ENCODE assay signal across 12 mouse cellular contexts in genomic region chr11:100974381-100974970, GRCm38 (mm10). TPM values are rescaled to one million over a fixed set of nuclear protein-coding genes. Genes with fewer than 3 reads are reported as not detected.
DNase-seq lines count a peak whose midpoint lies in the region; ATAC-seq and TF ChIP-seq lines count a peak whose summit lies in the region.
"Had no signal": no experiment of that assay in that cellular context is flagged by ENCODE, and none has a peak within 500 bp of the region (broad histone marks: within the 10 kb centered on the region; RNA-seq: fewer than 3 reads in every experiment).

No protein-coding gene starts in this region.

- intact Hi-C loops in heart, adult 2 months (cut with DNase I): no loop called here

- H3K27ac ChIP-seq in heart, adult 2 months: no peak overlapping the region; the same call in 1 of the 2 replicates
- no peak overlapping the region for H3K27ac ChIP-seq in heart, embryonic 10.5 days
- H3K27ac ChIP-seq in forebrain, embryonic 13.5 days: no peak overlapping the region
- H3K27ac ChIP-seq: hindbrain, embryonic 15.5 days; limb, embryonic 15.5 days had no signal

- H3K27me3 ChIP-seq in heart, adult 2 months (ENCODE audit: control insufficient read depth, insufficient read depth, low read length): no peaks in the 10 kb centered on the region
- peaks cover 52% of the 10 kb centered on the region for H3K27me3 ChIP-seq in heart, embryonic 10.5 days (ENCODE audit: insufficient read depth, poor library complexity, severe bottlenecking)
- no peaks in the 10 kb centered on the region for H3K27me3 ChIP-seq in C2C12 (ENCODE audit: control insufficient read depth, insufficient read depth, insufficient read length)
- no peaks in the 10 kb centered on the region for H3K27me3 ChIP-seq in myocyte (ENCODE audit: control insufficient read depth, insufficient read depth, insufficient read length)
- peaks cover 45% of the 10 kb centered on the region for H3K27me3 ChIP-seq in forebrain, embryonic 13.5 days

- H3ac ChIP-seq in C2C12 (ENCODE audit: control insufficient read depth, insufficient read length, low read depth): peak overlapping the region; percentile 31
- H3ac ChIP-seq in myocyte (ENCODE audit: control insufficient read depth, insufficient read length): no peak overlapping the region

- peaks cover 3% of the 10 kb centered on the region for H3K36me3 ChIP-seq in heart, adult 2 months (ENCODE audit: control insufficient read depth, insufficient read depth, low read length)
- no peaks in the 10 kb centered on the region for H3K36me3 ChIP-seq in heart, embryonic 10.5 days
- H3K36me3 ChIP-seq in C2C12 (ENCODE audit: control insufficient read depth, insufficient read depth) (no peaks in the 10 kb centered on the region), myocyte (ENCODE audit: control insufficient read depth, insufficient read depth) (no peaks in the 10 kb centered on the region)
- H3K36me3 ChIP-seq in forebrain, embryonic 13.5 days (ENCODE audit: poor library complexity, severe bottlenecking): no peaks in the 10 kb centered on the region
- H3K36me3 ChIP-seq: hindbrain, embryonic 15.5 days; limb, embryonic 15.5 days had no signal

- peaks cover 9% of the 10 kb centered on the region for H3K4me1 ChIP-seq in heart, adult 2 months (ENCODE audit: control insufficient read depth, insufficient read depth, low read length)
- H3K4me1 ChIP-seq in heart, embryonic 10.5 days: peaks cover 36% of the 10 kb centered on the region
- peaks cover 12% of the 10 kb centered on the region for H3K4me1 ChIP-seq in forebrain, embryonic 13.5 days

- TF ChIP-seq POLR2A in heart, adult 2 months (IDR thresholded peaks at IDR 0.05; ENCODE audit: insufficient read depth, low read depth, low read length): no peak
- no peak for TF ChIP-seq POLR2A in myocyte (IDR thresholded peaks at IDR 0.05; ENCODE audit: insufficient read length, low read depth)

- H3K9me3 ChIP-seq in heart, embryonic 10.5 days: no peaks in the 10 kb centered on the region
- no peaks in the 10 kb centered on the region for H3K9me3 ChIP-seq in forebrain, embryonic 13.5 days (replicated peaks)
- H3K9me3 ChIP-seq: hindbrain, embryonic 15.5 days; limb, embryonic 15.5 days had no signal

- H3K4me3 ChIP-seq in heart, adult 2 months: no peak overlapping the region
- H3K4me3 ChIP-seq in heart, embryonic 10.5 days: no peak overlapping the region
- H3K4me3 ChIP-seq in C2C12 (ENCODE audit: insufficient read depth, poor library complexity, severe bottlenecking): no peak overlapping the region
- H3K4me3 ChIP-seq in myocyte: no peak overlapping the region
- H3K4me3 ChIP-seq in forebrain, embryonic 13.5 days: no peak overlapping the region
- H3K4me3 ChIP-seq: hindbrain, embryonic 15.5 days; limb, embryonic 15.5 days had no signal

- H3K4me2 ChIP-seq in myocyte (ENCODE audit: low read depth): peak overlapping the region; percentile 83
- H3K4me2 ChIP-seq in forebrain, embryonic 13.5 days: no peak overlapping the region
- H3K4me2 ChIP-seq: hindbrain, embryonic 15.5 days; limb, embryonic 15.5 days had no signal

- DNase-seq in heart, adult 2 months: peak; percentile 49 to 64
- no peak for DNase-seq in heart, embryonic 10.5 days (ENCODE audit: low spot score)
- peak; percentile 66 to 76 for DNase-seq in adrenal gland, postnatal 36 days
- no peak for DNase-seq in kidney, adult 9 months
- DNase-seq: cerebellum, adult 9-10 months; spleen, adult 18-20 months had no signal

- ATAC-seq in forebrain, embryonic 13.5 days: no peak
- ATAC-seq: forebrain, embryonic 14.5 days had no signal

- TF ChIP-seq CTCF in heart, adult 2 months (IDR thresholded peaks at IDR 0.05): no peak
- TF ChIP-seq CTCF in C2C12 (IDR thresholded peaks at IDR 0.05; ENCODE audit: control insufficient read depth, insufficient read depth, insufficient read length): no peak

- TF ChIP-seq EP300 in heart, adult 2 months (IDR thresholded peaks at IDR 0.05; ENCODE audit: insufficient read depth, low read depth, low read length): no peak

- H3K9ac ChIP-seq in heart, adult 2 months (ENCODE audit: low read depth, low read length): no peak overlapping the region
- no peak overlapping the region for H3K9ac ChIP-seq in forebrain, embryonic 13.5 days
- H3K9ac ChIP-seq: hindbrain, embryonic 15.5 days; limb, embryonic 15.5 days had no signal

- no peaks in the 10 kb centered on the region for H3K79me2 ChIP-seq in heart, adult 2 months (replicated peaks; ENCODE audit: control insufficient read depth, insufficient read depth, low read length)
- H3K79me2 ChIP-seq in C2C12 (ENCODE audit: control insufficient read depth, insufficient read depth): peaks cover 27% of the 10 kb centered on the region
- H3K79me2 ChIP-seq in myocyte (ENCODE audit: control insufficient read depth, insufficient read depth): peaks cover 8% of the 10 kb centered on the region

- H3K79me3 ChIP-seq in C2C12 (ENCODE audit: low read depth): peaks cover 8% of the 10 kb centered on the region

- WGBS in heart, adult 2 months: 49% methylated on average over 14 of the region's 14 CpGs
- WGBS in heart, embryonic 10.5 days: 69% methylated on average over 14 of the region's 14 CpGs
- WGBS in forebrain, embryonic 13.5 days: 77% methylated on average over 14 of the region's 14 CpGs

TF ChIP-seq in C2C12, 6 proteins besides CTCF, POLR2A, EP300 and RAD21:
- TF ChIP-seq USF1 (IDR thresholded peaks at IDR 0.05; ENCODE audit: low read depth) (no peak), FOSL1 (IDR thresholded peaks at IDR 0.05; ENCODE audit: insufficient read depth, low read length, poor library complexity, severe bottlenecking) (peak; percentile 99)

TF ChIP-seq in myocyte, 11 proteins besides CTCF, POLR2A, EP300 and RAD21:
- TF ChIP-seq MYOD1 (IDR thresholded peaks at IDR 0.05; ENCODE audit: control insufficient read depth in 1 of 3, insufficient read length in 2 of 3, low read depth in 2 of 3): no peak
- no peak for TF ChIP-seq REST (IDR thresholded peaks at IDR 0.05; ENCODE audit: insufficient read depth, insufficient read length)
- no peak for TF ChIP-seq POLR2AphosphoS2 (IDR thresholded peaks at IDR 0.05; ENCODE audit: insufficient read length, low read depth)
- no peak for TF ChIP-seq TCF3 (IDR thresholded peaks at IDR 0.05; ENCODE audit: insufficient read length, low read depth)
- no peak for TF ChIP-seq USF1 (IDR thresholded peaks at IDR 0.05; ENCODE audit: low read depth)
- TF ChIP-seq E2F4 (IDR thresholded peaks at IDR 0.05; ENCODE audit: insufficient read depth): no peak
- TF ChIP-seq CEBPB (IDR thresholded peaks at IDR 0.05; ENCODE audit: insufficient read depth, poor library complexity, severe bottlenecking): no peak
- no peak for TF ChIP-seq MYOG (IDR thresholded peaks at IDR 0.05; ENCODE audit: control insufficient read depth in 1 of 3, insufficient read depth in 1 of 3, insufficient read length in 2 of 3, low read depth in 2 of 3)
- TF ChIP-seq SRF (IDR thresholded peaks at IDR 0.05; ENCODE audit: control insufficient read depth, insufficient read length, low read depth): no peak
- TF ChIP-seq TCF12 (IDR thresholded peaks at IDR 0.05; ENCODE audit: insufficient read depth, poor library complexity, severe bottlenecking): no peak
- no peak for TF ChIP-seq MAX (IDR thresholded peaks at IDR 0.05; ENCODE audit: low read depth)

RNA-seq across cellular contexts. Expression of gene Cavin1, which starts 3.8 kb away (rescaled TPM):
- 100 to 1,000 TPM; 219 to 225 TPM for total RNA-seq in heart, adult 2 months (2021)
- polyA plus RNA-seq in heart, adult 2 months (2012; rRNA removed): 114 and 135 TPM in 2 replicates
- 139 and 252 TPM in 2 replicates for polyA plus RNA-seq in heart, embryonic 10.5 days (2016; fragmentation: Nextera tagmentation; extraction: Ambion mirVana)
- polyA plus RNA-seq in C2C12 (2012; fragmentation: generic; extraction: Trizol): 418 TPM
- total RNA-seq in adrenal gland, postnatal 36 days (2021): 100 to 1,000 TPM; 307 to 340 TPM
- 284 TPM for polyA plus RNA-seq in myocyte (2012; fragmentation: generic; extraction: Trizol)
- 19.5 and 23.4 TPM in 2 replicates for polyA plus RNA-seq in forebrain, embryonic 13.5 days (2015; fragmentation: Nextera tagmentation; extraction: Ambion mirVana)

RNA-seq across cellular contexts. Expression of gene Atp6v0a1, which starts 34.8 kb away (rescaled TPM):
- 10 to 100 TPM; 89.6 to 92.6 TPM for total RNA-seq in heart, adult 2 months (2021)
- 77.4 and 85.9 TPM in 2 replicates for polyA plus RNA-seq in heart, adult 2 months (2012; rRNA removed)
- 54.4 and 66.3 TPM in 2 replicates for polyA plus RNA-seq in heart, embryonic 10.5 days (2016; fragmentation: Nextera tagmentation; extraction: Ambion mirVana)
- polyA plus RNA-seq in C2C12 (2012; fragmentation: generic; extraction: Trizol) (22.8 TPM), myocyte (2012; fragmentation: generic; extraction: Trizol) (45.0 TPM)
- total RNA-seq in adrenal gland, postnatal 36 days (2021): 100 to 1,000 TPM; 122 to 148 TPM
- 52.9 and 56.3 TPM in 2 replicates for polyA plus RNA-seq in forebrain, embryonic 13.5 days (2015; fragmentation: Nextera tagmentation; extraction: Ambion mirVana)

RNA-seq across cellular contexts. Expression of gene Stat3, which starts 35.1 kb away (rescaled TPM):
- total RNA-seq in heart, adult 2 months (2021): 10 to 100 TPM; 93.0 to 94.7 TPM
- polyA plus RNA-seq in heart, adult 2 months (2012; rRNA removed): 85.8 and 134 TPM in 2 replicates
- 33.7 and 41.5 TPM in 2 replicates for polyA plus RNA-seq in heart, embryonic 10.5 days (2016; fragmentation: Nextera tagmentation; extraction: Ambion mirVana)
- polyA plus RNA-seq in C2C12 (2012; fragmentation: generic; extraction: Trizol) (36.1 TPM), myocyte (2012; fragmentation: generic; extraction: Trizol) (93.7 TPM)
- total RNA-seq in adrenal gland, postnatal 36 days (2021): 100 to 1,000 TPM in 1 of 2 experiments, 10 to 100 TPM in 1; 74.2 to 109 TPM
- 24.6 and 29.1 TPM in 2 replicates for polyA plus RNA-seq in forebrain, embryonic 13.5 days (2015; fragmentation: Nextera tagmentation; extraction: Ambion mirVana)

Comparison
In these comparisons a context has a peak if more than half of its experiments do, and no peak if none do; other contexts are left out.
1. DNase-seq: peak in heart, adult 2 months (2 of 2) and adrenal gland, postnatal 36 days (2 of 2); none in heart, embryonic 10.5 days (single experiment) and kidney, adult 9 months (single experiment).